Mouse (Mus musculus): ENCODE measurements at regions not wholly inside any gene's neighbourhood (a gene's known extent, or its start where the extent isn't known, plus 50 kb on each side); places are given as distances from the start of the nearest gene placed in this dataset.
A peak's percentile ranks its signal among the peaks of the same experiment; 100 is the strongest.

- DNase-seq = no peak
- 60% methylated on average over 6 of the region's 6 CpGs for WGBS
- Histone ChIP-seq H3K4me1 (replicated peaks; ENCODE audit: control insufficient read depth, insufficient read depth, low read length) (peaks cover 32% of the 10 kb centered on the region), H3K4me3 (ENCODE audit: control insufficient read depth, insufficient read depth, low read length) (no peak overlapping the region), H3K27me3 (ENCODE audit: control insufficient read depth, insufficient read depth, low read length) (no peaks in the 10 kb centered on the region), H3K27ac (ENCODE audit: control insufficient read depth, insufficient read depth, low read length) (peak overlapping the region; percentile 61; the same call in 1 of the 2 replicates), H3K36me3 (ENCODE audit: control insufficient read depth, insufficient read depth, low read length) (no peaks in the 10 kb centered on the region)
- TF ChIP-seq CTCF (IDR thresholded peaks at IDR 0.05; ENCODE audit: borderline replicate concordance, control insufficient read depth, extremely low read depth, insufficient read depth, low read length, poor library complexity) (no peak), POLR2A (IDR thresholded peaks at IDR 0.05; ENCODE audit: control insufficient read depth, extremely low read depth, insufficient read depth, low read length, poor library complexity) (no peak)
These were observed 54.1 kb upstream of the Hbs1l start for GRCm38 (mm10) chr10:21241557-21242222.

- Histone ChIP-seq H3K4me3 (ENCODE audit: control insufficient read depth, insufficient read depth, low read length) (no peak overlapping the region), H3K4me1 (replicated peaks; ENCODE audit: control insufficient read depth, insufficient read depth, low read length) (peaks cover 30% of the 10 kb centered on the region), H3K27ac (ENCODE audit: control insufficient read depth, insufficient read depth, low read length) (no peak overlapping the region), H3K36me3 (ENCODE audit: control insufficient read depth, insufficient read depth, low read length) (no peaks in the 10 kb centered on the region), H3K27me3 (ENCODE audit: control insufficient read depth, insufficient read depth, low read length) (no peaks in the 10 kb centered on the region)
- no peak for DNase-seq
- WGBS = 87% methylated on average over 16 of the region's 16 CpGs
- TF ChIP-seq POLR2A (IDR thresholded peaks at IDR 0.05; ENCODE audit: control insufficient read depth, extremely low read depth, insufficient read depth, low read length, poor library complexity) (no peak), CTCF (IDR thresholded peaks at IDR 0.05; ENCODE audit: borderline replicate concordance, control insufficient read depth, extremely low read depth, insufficient read depth, low read length, poor library complexity) (no peak)
These were observed 53.1 kb upstream of the Hbs1l start for GRCm38 (mm10) chr10:21242471-21243231.

GRCm38 (mm10) chr10:21244849-21245453, 50.8 kb upstream of the Hbs1l start:
- H3K4me1 ChIP-seq (replicated peaks; ENCODE audit: control insufficient read depth, insufficient read depth, low read length) = peaks cover 16% of the 10 kb centered on the region
- no peak for DNase-seq
- TF ChIP-seq POLR2A (IDR thresholded peaks at IDR 0.05; ENCODE audit: control insufficient read depth, extremely low read depth, insufficient read depth, low read length, poor library complexity) = no peak
- no peak for TF ChIP-seq CTCF (IDR thresholded peaks at IDR 0.05; ENCODE audit: borderline replicate concordance, control insufficient read depth, extremely low read depth, insufficient read depth, low read length, poor library complexity)
- no peaks in the 10 kb centered on the region for H3K27me3 ChIP-seq (ENCODE audit: control insufficient read depth, insufficient read depth, low read length)
- H3K27ac ChIP-seq (ENCODE audit: control insufficient read depth, insufficient read depth, low read length) = no peak overlapping the region
- no peak overlapping the region for H3K4me3 ChIP-seq (ENCODE audit: control insufficient read depth, insufficient read depth, low read length)
- 63% methylated on average over 4 of the region's 4 CpGs for WGBS
- no peaks in the 10 kb centered on the region for H3K36me3 ChIP-seq (ENCODE audit: control insufficient read depth, insufficient read depth, low read length)

GRCm38 (mm10) chr10:21245558-21245957, 50.2 kb upstream of the Hbs1l start:
- no peaks in the 10 kb centered on the region for H3K36me3 ChIP-seq (ENCODE audit: control insufficient read depth, insufficient read depth, low read length)
- no peak overlapping the region for H3K4me3 ChIP-seq (ENCODE audit: control insufficient read depth, insufficient read depth, low read length)
- TF ChIP-seq CTCF (IDR thresholded peaks at IDR 0.05; ENCODE audit: borderline replicate concordance, control insufficient read depth, extremely low read depth, insufficient read depth, low read length, poor library complexity) (no peak), POLR2A (IDR thresholded peaks at IDR 0.05; ENCODE audit: control insufficient read depth, extremely low read depth, insufficient read depth, low read length, poor library complexity) (no peak)
- H3K4me1 ChIP-seq (replicated peaks; ENCODE audit: control insufficient read depth, insufficient read depth, low read length) = peaks cover 12% of the 10 kb centered on the region
- no peak for DNase-seq
- no peak overlapping the region for H3K27ac ChIP-seq (ENCODE audit: control insufficient read depth, insufficient read depth, low read length)
- 96% methylated on average over 5 of the region's 5 CpGs for WGBS
- no peaks in the 10 kb centered on the region for H3K27me3 ChIP-seq (ENCODE audit: control insufficient read depth, insufficient read depth, low read length)

Measured in thymus, adult 2 months (tissue).